Mouse (Mus musculus): ENCODE results near the gene Ubp1.

- TF ChIP-seq E2F4 (IDR thresholded peaks at IDR 0.05; ENCODE audit: insufficient read depth) (no peak), SRF (IDR thresholded peaks at IDR 0.05; ENCODE audit: control insufficient read depth, insufficient read length, low read depth) (no peak), POLR2A (IDR thresholded peaks at IDR 0.05; ENCODE audit: insufficient read length, low read depth) (no peak), CEBPB (IDR thresholded peaks at IDR 0.05; ENCODE audit: insufficient read depth, poor library complexity, severe bottlenecking) (no peak), USF1 (IDR thresholded peaks at IDR 0.05; ENCODE audit: low read depth) (no peak), REST (IDR thresholded peaks at IDR 0.05; ENCODE audit: insufficient read depth, insufficient read length) (no peak), POLR2AphosphoS2 (IDR thresholded peaks at IDR 0.05; ENCODE audit: insufficient read length, low read depth) (no peak)
Measured at GRCm38 (mm10) chr9:113966838-113967237, 36.1 kb downstream of the Ubp1 start.
